Mouse (Mus musculus): ENCODE results near the gene Gid4.
A peak's percentile ranks its signal among the peaks of the same experiment; 100 is the strongest.

Gid4 gene

GRCm38 (mm10) chr11:60416963-60417716, at the start of gene Gid4:
Gene Gid4, plus strand, starts transcription at chr11:60417145.
- DNase-seq = peak; percentile 98 to 99

- no peak for DNase-seq
Measured at GRCm38 (mm10) chr11:60367256-60367655, 49.7 kb upstream of the Gid4 start.

GRCm38 (mm10) chr11:60368909-60369308, 48.0 kb upstream of the Gid4 start:
- DNase-seq = no peak

GRCm38 (mm10) chr11:60369448-60369847, 47.5 kb upstream of the Gid4 start:
- DNase-seq = no peak

GRCm38 (mm10) chr11:60370431-60370830, 46.5 kb upstream of the Gid4 start:
- DNase-seq = no peak

- no peak for DNase-seq
Measured at GRCm38 (mm10) chr11:60374481-60374880, 42.5 kb upstream of the Gid4 start.

GRCm38 (mm10) chr11:60383518-60383917, 33.4 kb upstream of the Gid4 start:
- no peak for DNase-seq

GRCm38 (mm10) chr11:60384762-60385421, 32.1 kb upstream of the Gid4 start:
- no peak for DNase-seq

GRCm38 (mm10) chr11:60385946-60386345, 31.0 kb upstream of the Gid4 start:
- no peak for DNase-seq

- no peak for DNase-seq
Measured at GRCm38 (mm10) chr11:60387944-60388343, 29.0 kb upstream of the Gid4 start.

- no peak for DNase-seq
Measured at GRCm38 (mm10) chr11:60391346-60391745, 25.6 kb upstream of the Gid4 start.

GRCm38 (mm10) chr11:60396546-60396945, 20.4 kb upstream of the Gid4 start:
- no peak for DNase-seq

- no peak for DNase-seq
Measured at GRCm38 (mm10) chr11:60397172-60397571, 19.8 kb upstream of the Gid4 start.

GRCm38 (mm10) chr11:60406606-60407005, 10.3 kb upstream of the Gid4 start:
- DNase-seq = no peak

- DNase-seq = peak in 1 of 2 experiments; percentile 28
Measured at GRCm38 (mm10) chr11:60412173-60412572, 4.8 kb upstream of the Gid4 start.

GRCm38 (mm10) chr11:60412921-60413320, 4.0 kb upstream of the Gid4 start:
- DNase-seq = no peak

- DNase-seq = no peak
Measured at GRCm38 (mm10) chr11:60416590-60416962, 369 bp upstream of the Gid4 start.

GRCm38 (mm10) chr11:60417717-60418472, 950 bp downstream of the Gid4 start, which contains the start of gene Atpaf2:
Gene Atpaf2, minus strand, starts transcription at chr11:60418457.
- DNase-seq = peak in 1 of 2 experiments; percentile 15

- DNase-seq = peak; percentile 22 to 42
Measured at GRCm38 (mm10) chr11:60418473-60418803, 1.5 kb downstream of the Gid4 start.

- no peak for DNase-seq
Measured at GRCm38 (mm10) chr11:60422046-60422668, 5.2 kb downstream of the Gid4 start.

- DNase-seq = no peak
Measured at GRCm38 (mm10) chr11:60423006-60423405, 6.1 kb downstream of the Gid4 start.

- DNase-seq = no peak
Measured at GRCm38 (mm10) chr11:60426417-60426816, 9.5 kb downstream of the Gid4 start.

- DNase-seq = no peak
Measured at GRCm38 (mm10) chr11:60427628-60428027, 10.7 kb downstream of the Gid4 start.

All from thymus, postnatal 36 days (tissue).